Mouse (Mus musculus) inflammation-experienced regulatory T-cells, adult 6 months (primary cell): ENCODE measurements around the gene Iqcc. TPM values are rescaled to one million over a fixed set of nuclear protein-coding genes. Genes with fewer than 3 reads are reported as not detected.

Experiments used
- ATAC-seq: one replicate; pipeline ENCODE4 v1.8.0; 2017
- polyA plus RNA-seq, 3 experiments: library from polyadenylated mRNA; unstranded; fragments of 100-300 nt; shearing (Covaris generic); gene quantifications; one replicate each; pipeline ENCODE4 v1.2.1; 2017

Gene Iqcc
- polyA plus RNA-seq, 3 experiments from 2014 or later: 45.5 to 63.3 (median 53.1) TPM

- ATAC-seq: no peak
Measured at GRCm38 (mm10) chr4:129576863-129577491, 41.9 kb downstream of the Iqcc start.

- peak; percentile 77 for ATAC-seq
Measured at GRCm38 (mm10) chr4:129575171-129575844, 43.6 kb downstream of the Iqcc start.

- peak; percentile 60 for ATAC-seq
Measured at GRCm38 (mm10) chr4:129573430-129573829, 45.5 kb downstream of the Iqcc start, which contains the start of gene Lck. TSS of gene Lck (minus strand) at chr4:129573641.

- ATAC-seq: no peak
Measured at GRCm38 (mm10) chr4:129573093-129573370, 45.9 kb downstream of the Iqcc start.

GRCm38 (mm10) chr4:129572236-129573092 is 46.4 kb downstream of the Iqcc start:
- ATAC-seq: peak; percentile 8

GRCm38 (mm10) chr4:129571551-129572084 is 47.3 kb downstream of the Iqcc start:
- ATAC-seq: peak; percentile 1

GRCm38 (mm10) chr4:129570028-129570427 is 48.9 kb downstream of the Iqcc start:
- peak; percentile 49 for ATAC-seq

- no peak for ATAC-seq
Measured at GRCm38 (mm10) chr4:129568366-129568765, 50.5 kb downstream of the Iqcc start.

- ATAC-seq: peak; percentile 62
Measured at GRCm38 (mm10) chr4:129565139-129565538, 53.8 kb downstream of the Iqcc start.

Other genes starting within 250 kb of the Iqcc start
- 1 to 10 TPM; 3.0 to 6.6 (median 5.8) TPM for gene Zbtb8a, start 241.0 kb downstream of the Iqcc start, polyA plus RNA-seq
- gene Zbtb8b, start 178.2 kb downstream of the Iqcc start, polyA plus RNA-seq: not detected
- 10 to 100 TPM; 20.2 to 33.8 (median 28.8) TPM for gene Bsdc1, start 157.5 kb downstream of the Iqcc start, polyA plus RNA-seq
- gene Tssk3, start 128.1 kb downstream of the Iqcc start, polyA plus RNA-seq: not detected
- gene Fam229a, start 127.9 kb downstream of the Iqcc start, polyA plus RNA-seq: not detected
- 1 to 10 TPM; 2.7 to 4.9 (median 4.4) TPM for gene Marcksl1, start 105.5 kb downstream of the Iqcc start, polyA plus RNA-seq
- 100 to 1,000 TPM; 256 to 267 (median 261) TPM for gene Hdac1, start 76.4 kb downstream of the Iqcc start, polyA plus RNA-seq
- 1,000 to 10,000 TPM; 1,449 to 1,788 (median 1,727) TPM for gene Lck, start 45.5 kb downstream of the Iqcc start, polyA plus RNA-seq
- under 1 TPM in 2 of 3 experiments, not detected in 1; 0.97 to 0.98 TPM for gene Fam167b, start 40.5 kb downstream of the Iqcc start, polyA plus RNA-seq
- 100 to 1,000 TPM; 335 to 403 (median 335) TPM for gene Eif3i, start 18.5 kb downstream of the Iqcc start, polyA plus RNA-seq
- gene Tmem234, start 18.4 kb downstream of the Iqcc start, polyA plus RNA-seq: 100 to 1,000 TPM; 283 to 327 (median 313) TPM
- 1 to 10 TPM; 2.1 to 5.3 (median 4.3) TPM for gene Dcdc2b, start 4.8 kb downstream of the Iqcc start, polyA plus RNA-seq
- gene Ccdc28b, start 4.8 kb upstream of the Iqcc start, polyA plus RNA-seq: 10 to 100 TPM; 30.5 to 54.0 (median 35.4) TPM
- 10 to 100 TPM; 17.1 to 26.8 (median 21.4) TPM for gene Txlna, start 22.0 kb upstream of the Iqcc start, polyA plus RNA-seq
- gene Kpna6, start 53.7 kb upstream of the Iqcc start, polyA plus RNA-seq: 10 to 100 TPM in 1 of 3 experiments, 1 to 10 TPM in 2; 8.6 to 11.6 (median 9.9) TPM
- gene Tmem39b, start 77.7 kb upstream of the Iqcc start, polyA plus RNA-seq: 10 to 100 TPM in 2 of 3 experiments, 1 to 10 TPM in 1; 8.3 to 16.1 (median 12.8) TPM
- 10 to 100 TPM; 35.0 to 40.3 (median 39.9) TPM for gene Khdrbs1, start 123.2 kb upstream of the Iqcc start, polyA plus RNA-seq
- 1,000 to 10,000 TPM; 1,860 to 2,586 (median 2,027) TPM for gene Ptp4a2, start 192.1 kb upstream of the Iqcc start, polyA plus RNA-seq